ENCODE assay signal across 23 mouse cellular contexts in genomic region chr16:84476948-84477347, GRCm38 (mm10). TPM values are rescaled to one million over a fixed set of nuclear protein-coding genes. Genes with fewer than 3 reads are reported as not detected.
DNase-seq lines count a peak whose midpoint lies in the region; TF ChIP-seq lines count a peak whose summit lies in the region.
"Had no signal": no experiment of that assay in that cellular context is flagged by ENCODE, and none has a peak within 500 bp of the region (broad histone marks: within the 10 kb centered on the region; RNA-seq: fewer than 3 reads in every experiment).

No protein-coding gene starts in this region.

- H3K4me1 ChIP-seq in CH12.LX (ENCODE audit: control insufficient read depth in 1 of 2, insufficient read depth in 2 of 2): peaks cover 13 to 40% of the 10 kb centered on the region in 2 experiments

- no peak for TF ChIP-seq RAD21 in CH12.LX (IDR thresholded peaks at IDR 0.05; ENCODE audit: low read depth, low read length)

- H3K4me2 ChIP-seq in CH12.LX (ENCODE audit: insufficient read depth, low read depth, poor library complexity, severe bottlenecking): peak overlapping the region; percentile 99

- no peaks in the 10 kb centered on the region for H3K27me3 ChIP-seq in CH12.LX (replicated peaks)

- in situ Hi-C loops in CH12.LX (cut with MboI; ENCODE audit: low pct_ligation_motif_present, low pct_unique_long_range_greater_than_20kb, low sequenced_read_pairs): no loop called here

- TF ChIP-seq POLR2A in CH12.LX (IDR thresholded peaks at IDR 0.05; ENCODE audit: low read depth, low read length): no peak

- peak overlapping the region; percentile 9 for H3K9ac ChIP-seq in CH12.LX (ENCODE audit: insufficient read depth, low read depth)

- H3K79me2 ChIP-seq in CH12.LX (replicated peaks; ENCODE audit: control insufficient read depth, extremely low read depth, insufficient read depth, poor library complexity, severe bottlenecking): no peaks in the 10 kb centered on the region

- peak overlapping the region in 1 of 3 experiments; percentile 26 for H3K4me3 ChIP-seq in CH12.LX (replicated peaks in 1 of 3; ENCODE audit: low read depth in 2 of 3, low read length in 2 of 3, poor library complexity in 1 of 3)

- H3K27ac ChIP-seq in CH12.LX (ENCODE audit: insufficient read depth, low read depth): peak overlapping the region; percentile 39

- dilution Hi-C loops in CH12.LX (cut with MboI; ENCODE audit: extremely low pct_ligation_motif_present, extremely low pct_unique_long_range_greater_than_20kb, low sequenced_read_pairs): no loop called here

- peak; percentile 39 for DNase-seq in CH12.LX (ENCODE audit: extremely low read depth)
- no peak for DNase-seq in kidney, adult 11 months
- DNase-seq: adrenal gland, adult 2 months; adrenal gland, adult 8-10 months; adrenal gland, postnatal 10 days; adrenal gland, postnatal 14 days; adrenal gland, postnatal 25 days; adrenal gland, postnatal 36 days; B cell, adult 2 months; cerebellum, adult 11 months; cerebellum, adult 11-12 months; cerebellum, adult 18-20 months; cerebellum, adult 2 months; cerebellum, adult 8-10 months had no signal

- no peaks in the 10 kb centered on the region for H3K36me3 ChIP-seq in CH12.LX (replicated peaks in 1 of 2; ENCODE audit: control insufficient read depth in 1 of 2, insufficient read depth in 1 of 2, low read length in 1 of 2)
- H3K36me3 ChIP-seq: G1E had no signal

- H3K9me3 ChIP-seq in CH12.LX (replicated peaks; ENCODE audit: low read length): no peaks in the 10 kb centered on the region

- no peak for TF ChIP-seq EP300 in CH12.LX (IDR thresholded peaks at IDR 0.05; ENCODE audit: low read length)

- TF ChIP-seq CTCF in CH12.LX (conservative IDR thresholded peaks at IDR 0.05 in 1 of 2, IDR thresholded peaks at IDR 0.05 in 1 of 2; ENCODE audit: low read depth in 2 of 2, low read length in 2 of 2): no peak

TF ChIP-seq in CH12.LX, 34 proteins besides CTCF, POLR2A, EP300 and RAD21:
- TF ChIP-seq ELF1 (IDR thresholded peaks at IDR 0.05; ENCODE audit: low read depth, low read length): no peak
- TF ChIP-seq KAT2A (IDR thresholded peaks at IDR 0.05; ENCODE audit: insufficient replicate concordance, low read length): no peak
- peak; percentile 96 for TF ChIP-seq BHLHE40 (IDR thresholded peaks at IDR 0.05; ENCODE audit: low read depth, low read length)
- TF ChIP-seq GABPA (IDR thresholded peaks at IDR 0.05; ENCODE audit: insufficient replicate concordance, low read depth, low read length): no peak

RNA-seq across cellular contexts. Expression of gene A730009L09Rik, which starts 38.0 kb away (rescaled TPM):
- total RNA-seq in CH12.LX (2012; rRNA removed) (not detected in 2 replicates), CH12.LX (2014; rRNA removed) (not detected in 2 replicates)
- polyA plus RNA-seq in CH12.LX (2012; ENCODE audit: insufficient read length, low read depth): not detected in 2 replicates
- total RNA-seq: adrenal gland, adult 18-20 months; adrenal gland, adult 2 months; adrenal gland, adult 8-10 months; adrenal gland, postnatal 10 days; adrenal gland, postnatal 14 days; adrenal gland, postnatal 25 days; adrenal gland, postnatal 36 days; adrenal gland, postnatal 4 days; ES-E14; MEL had no signal
- polyA plus RNA-seq: activated CD4-positive, CD25-positive, alpha-beta regulatory T cell, adult 4 months; adrenal gland, adult 2 months; C2C12; CD4-positive, CD25-positive, alpha-beta regulatory T cell, adult 4 months; G1E; Patski had no signal
